ENCODE assay signal across 17 mouse cellular contexts in genomic region chr12:3894525-3894924, GRCm38 (mm10).
DNase-seq lines count a peak whose midpoint lies in the region; ATAC-seq and TF ChIP-seq lines count a peak whose summit lies in the region.
"Had no signal": no experiment of that assay in that cellular context is flagged by ENCODE, and none has a peak within 500 bp of the region (broad histone marks: within the 10 kb centered on the region; RNA-seq: fewer than 3 reads in every experiment).

No protein-coding gene starts in this region.

- H3K4me1 ChIP-seq in heart, embryonic 11.5 days (ENCODE audit: control insufficient read depth, insufficient read depth, low read length), result peaks cover 38% of the 10 kb centered on the region
- peaks cover 32% of the 10 kb centered on the region for H3K4me1 ChIP-seq in liver, embryonic 16.5 days (ENCODE audit: control insufficient read depth, low read depth, low read length)
- H3K4me1 ChIP-seq in liver, embryonic 12.5 days, result peaks cover 55% of the 10 kb centered on the region
- peaks cover 40% of the 10 kb centered on the region for H3K4me1 ChIP-seq in embryonic facial prominence, embryonic 13.5 days
- no peaks in the 10 kb centered on the region; the same call in 1 of the 2 replicates for H3K4me1 ChIP-seq in stomach, postnatal 0 days (replicated peaks; ENCODE audit: control insufficient read depth, insufficient read depth)

- H3K4me3 ChIP-seq in heart, embryonic 11.5 days (ENCODE audit: low read depth, low read length), result no peak overlapping the region
- no peak overlapping the region for H3K4me3 ChIP-seq in liver, embryonic 16.5 days (ENCODE audit: low read depth, low read length)
- H3K4me3 ChIP-seq in liver, embryonic 12.5 days, result no peak overlapping the region
- H3K4me3 ChIP-seq in embryonic facial prominence, embryonic 13.5 days, result no peak overlapping the region
- H3K4me3 ChIP-seq in stomach, postnatal 0 days (ENCODE audit: low read depth, low read length), result no peak overlapping the region
- H3K4me3 ChIP-seq: kidney, embryonic 15.5 days; left cerebral cortex, adult 2 months had no signal

- ATAC-seq in heart, embryonic 11.5 days (replicated peaks; ENCODE audit: insufficient number of reproducible peaks, low FRiP score, low TSS enrichment), result no peak
- peak; percentile 69 for ATAC-seq in liver, embryonic 16.5 days (ENCODE audit: low read depth)
- ATAC-seq in liver, embryonic 12.5 days, result no peak; the same call in 1 of the 2 replicates
- no peak for ATAC-seq in embryonic facial prominence, embryonic 13.5 days (ENCODE audit: insufficient number of reproducible peaks, insufficient read depth, low FRiP score, low TSS enrichment, low read depth)
- ATAC-seq in stomach, postnatal 0 days (ENCODE audit: low FRiP score, low TSS enrichment), result peak; percentile 43
- ATAC-seq in megakaryocyte-erythroid progenitor cell, adult 5-6 weeks (replicated peaks; ENCODE audit: low FRiP score, low TSS enrichment, poor library complexity, severe bottlenecking), result no peak
- ATAC-seq: intestine, embryonic 16.5 days had no signal

- no peak overlapping the region for H3K4me2 ChIP-seq in heart, embryonic 11.5 days
- H3K4me2 ChIP-seq in liver, embryonic 16.5 days (ENCODE audit: low read depth, low read length), result no peak overlapping the region
- H3K4me2 ChIP-seq in liver, embryonic 12.5 days, result no peak overlapping the region
- H3K4me2 ChIP-seq in embryonic facial prominence, embryonic 13.5 days, result no peak overlapping the region; the same call in 1 of the 2 replicates
- no peak overlapping the region for H3K4me2 ChIP-seq in stomach, postnatal 0 days (replicated peaks; ENCODE audit: low read depth)
- H3K4me2 ChIP-seq: kidney, embryonic 15.5 days had no signal

- no peak overlapping the region for H3K27ac ChIP-seq in heart, embryonic 11.5 days (ENCODE audit: low read depth, low read length)
- peak overlapping the region; percentile 56 for H3K27ac ChIP-seq in liver, embryonic 16.5 days (ENCODE audit: low read length)
- no peak overlapping the region for H3K27ac ChIP-seq in liver, embryonic 12.5 days
- no peak overlapping the region for H3K27ac ChIP-seq in embryonic facial prominence, embryonic 13.5 days
- H3K27ac ChIP-seq in stomach, postnatal 0 days (replicated peaks), result no peak overlapping the region
- H3K27ac ChIP-seq: kidney, embryonic 15.5 days had no signal

- WGBS in heart, embryonic 11.5 days (ENCODE audit: insufficient replicate concordance), result 67% methylated on average over 7 of the region's 7 CpGs
- 54% methylated on average over 7 of the region's 7 CpGs for WGBS in liver, embryonic 16.5 days (ENCODE audit: insufficient replicate concordance)
- 65% methylated on average over 7 of the region's 7 CpGs for WGBS in liver, embryonic 12.5 days (ENCODE audit: insufficient replicate concordance)
- WGBS in embryonic facial prominence, embryonic 13.5 days, result 85% methylated on average over 7 of the region's 7 CpGs
- 69% methylated on average over 7 of the region's 7 CpGs for WGBS in stomach, postnatal 0 days

- no peaks in the 10 kb centered on the region for H3K9me3 ChIP-seq in heart, embryonic 11.5 days (replicated peaks; ENCODE audit: control insufficient read depth, low read length)
- H3K9me3 ChIP-seq in liver, embryonic 16.5 days (replicated peaks; ENCODE audit: control insufficient read depth, low read length), result no peaks in the 10 kb centered on the region
- H3K9me3 ChIP-seq in liver, embryonic 12.5 days (replicated peaks), result no peaks in the 10 kb centered on the region
- no peaks in the 10 kb centered on the region for H3K9me3 ChIP-seq in embryonic facial prominence, embryonic 13.5 days
- no peaks in the 10 kb centered on the region for H3K9me3 ChIP-seq in stomach, postnatal 0 days (ENCODE audit: control insufficient read depth, low read length)
- H3K9me3 ChIP-seq: kidney, embryonic 15.5 days had no signal

- H3K27me3 ChIP-seq in heart, embryonic 11.5 days (ENCODE audit: control insufficient read depth, insufficient read depth, low read length), result no peaks in the 10 kb centered on the region
- no peaks in the 10 kb centered on the region for H3K27me3 ChIP-seq in liver, embryonic 16.5 days (ENCODE audit: control insufficient read depth, insufficient read depth, low read depth, low read length)
- H3K27me3 ChIP-seq in liver, embryonic 12.5 days (replicated peaks), result no peaks in the 10 kb centered on the region
- no peaks in the 10 kb centered on the region for H3K27me3 ChIP-seq in embryonic facial prominence, embryonic 13.5 days
- H3K27me3 ChIP-seq in stomach, postnatal 0 days (ENCODE audit: control insufficient read depth, insufficient read depth, low read length), result no peaks in the 10 kb centered on the region
- H3K27me3 ChIP-seq: kidney, embryonic 15.5 days had no signal

- no peak for TF ChIP-seq EP300 in stomach, postnatal 0 days (optimal IDR thresholded peaks at IDR 0.05)

- TF ChIP-seq CTCF in stomach, postnatal 0 days (IDR thresholded peaks at IDR 0.05; ENCODE audit: low read depth), result no peak

- DNase-seq in heart, adult 9 months (ENCODE audit: low spot score in 2 of 2), result no peak
- no peak for DNase-seq in stomach, postnatal 0 days (ENCODE audit: low spot score)
- DNase-seq: adrenal gland, postnatal 10 days; B cell, adult 2 months; cerebellum, postnatal 36 days; heart, postnatal 4 days; retina, postnatal 1 day; right cerebral cortex, postnatal 4 days; thymus, postnatal 4 days had no signal

- H3K9ac ChIP-seq in heart, embryonic 11.5 days (ENCODE audit: low read depth, low read length), result 0 out of 2 replicates have a peak overlapping the region, but pooled peaks have one; percentile 16
- H3K9ac ChIP-seq in liver, embryonic 16.5 days (ENCODE audit: low read depth, low read length), result no peak overlapping the region
- no peak overlapping the region for H3K9ac ChIP-seq in liver, embryonic 12.5 days
- 0 out of 2 replicates have a peak overlapping the region, but pooled peaks have one; percentile 27 for H3K9ac ChIP-seq in embryonic facial prominence, embryonic 13.5 days
- no peak overlapping the region for H3K9ac ChIP-seq in stomach, postnatal 0 days (ENCODE audit: low read length)
- H3K9ac ChIP-seq: kidney, embryonic 15.5 days had no signal

- peaks cover 36% of the 10 kb centered on the region for H3K36me3 ChIP-seq in heart, embryonic 11.5 days (ENCODE audit: control insufficient read depth, insufficient read depth, low read length)
- H3K36me3 ChIP-seq in liver, embryonic 16.5 days (ENCODE audit: control insufficient read depth, insufficient read depth), result peaks cover 12% of the 10 kb centered on the region
- H3K36me3 ChIP-seq in liver, embryonic 12.5 days, result peaks cover 46% of the 10 kb centered on the region
- H3K36me3 ChIP-seq in embryonic facial prominence, embryonic 13.5 days, result peaks cover 61% of the 10 kb centered on the region
- peaks cover 18% of the 10 kb centered on the region for H3K36me3 ChIP-seq in stomach, postnatal 0 days (ENCODE audit: control insufficient read depth, insufficient read depth, low read length)

Comparison
In these comparisons a context has a peak if more than half of its experiments do, and no peak if none do; other contexts are left out.
1. ATAC-seq: peak in liver, embryonic 16.5 days (single experiment) and stomach, postnatal 0 days (single experiment); none in heart, embryonic 11.5 days (single experiment), liver, embryonic 12.5 days (single experiment), embryonic facial prominence, embryonic 13.5 days (single experiment) and megakaryocyte-erythroid progenitor cell, adult 5-6 weeks (single experiment).
2. H3K9ac ChIP-seq: peak in heart, embryonic 11.5 days (single experiment) and embryonic facial prominence, embryonic 13.5 days (single experiment); none in liver, embryonic 16.5 days (single experiment), liver, embryonic 12.5 days (single experiment) and stomach, postnatal 0 days (single experiment).